Mouse (Mus musculus) megakaryocyte progenitor cell, adult 5-6 weeks (primary cell): ENCODE measurements around the gene Appbp2. TPM values are rescaled to one million over a fixed set of nuclear protein-coding genes. Genes with fewer than 3 reads are reported as not detected.

Experiments
- ATAC-seq: replicated peaks from 2 replicates; pipeline ENCODE4 v1.8.0; 2016; ENCODE audit warnings: mild to moderate bottlenecking, moderate TSS enrichment, inconsistent platforms; ENCODE audit not compliant: poor library complexity
- total RNA-seq, 2 experiments: library from RNA; stranded (forward) in 1 of 2; stranded (reverse) in 1 of 2; fragments of 157-497, 149-512 nt in 1 of 2; fragments of 200-1000 nt in 1 of 2; gene quantifications; 2 replicates each; pipeline versions ENCODE4 v1.2.3 to v1.2.4; 2015 to 2017

The Appbp2 gene
- total RNA-seq, 2 experiments from 2014 or later: 21.3 to 34.1 TPM

GRCm38 (mm10) chr11:85233676-85234210 lies 1.2 kb downstream of the Appbp2 start:
- ATAC-seq: no peak

GRCm38 (mm10) chr11:85223248-85223647 lies 11.7 kb downstream of the Appbp2 start:
- ATAC-seq: no peak

- no peak for ATAC-seq
Observed at GRCm38 (mm10) chr11:85222561-85222960, 12.4 kb downstream of the Appbp2 start.

GRCm38 (mm10) chr11:85219014-85219413 lies 15.9 kb downstream of the Appbp2 start:
- no peak for ATAC-seq

- ATAC-seq: no peak
Observed at GRCm38 (mm10) chr11:85214679-85215078, 20.3 kb downstream of the Appbp2 start.

GRCm38 (mm10) chr11:85213215-85213614 lies 21.7 kb downstream of the Appbp2 start:
- ATAC-seq: no peak

GRCm38 (mm10) chr11:85211151-85211550 lies 23.8 kb downstream of the Appbp2 start:
- ATAC-seq: no peak

- ATAC-seq: no peak
Observed at GRCm38 (mm10) chr11:85206231-85206630, 28.7 kb downstream of the Appbp2 start.

GRCm38 (mm10) chr11:85198906-85199305 lies 36.0 kb downstream of the Appbp2 start:
- ATAC-seq: no peak

GRCm38 (mm10) chr11:85196046-85196445 lies 38.9 kb downstream of the Appbp2 start:
- no peak for ATAC-seq

GRCm38 (mm10) chr11:85194206-85194605 lies 40.7 kb downstream of the Appbp2 start:
- ATAC-seq: no peak

GRCm38 (mm10) chr11:85190741-85191140 lies 44.2 kb downstream of the Appbp2 start:
- no peak for ATAC-seq

GRCm38 (mm10) chr11:85189110-85189509 lies 45.8 kb downstream of the Appbp2 start:
- ATAC-seq: peak; percentile 70

- ATAC-seq: no peak
Observed at GRCm38 (mm10) chr11:85184839-85185238, 50.1 kb downstream of the Appbp2 start.

- peak; percentile 67 for ATAC-seq
Observed at GRCm38 (mm10) chr11:85184082-85184481, 50.8 kb downstream of the Appbp2 start.

- peak; percentile 17 for ATAC-seq
Observed at GRCm38 (mm10) chr11:85183284-85183779, 51.6 kb downstream of the Appbp2 start.

GRCm38 (mm10) chr11:85182617-85183283 lies 52.2 kb downstream of the Appbp2 start:
- ATAC-seq: peak; percentile 95

GRCm38 (mm10) chr11:85178413-85178812 lies 56.5 kb downstream of the Appbp2 start:
- ATAC-seq: no peak

- ATAC-seq: no peak
Observed at GRCm38 (mm10) chr11:85177761-85178160, 57.2 kb downstream of the Appbp2 start.

- no peak for ATAC-seq
Observed at GRCm38 (mm10) chr11:85175941-85176340, 59.0 kb downstream of the Appbp2 start.

- ATAC-seq: no peak
Observed at GRCm38 (mm10) chr11:85170833-85171232, 64.1 kb downstream of the Appbp2 start.

- ATAC-seq: peak; percentile 100
Observed at GRCm38 (mm10) chr11:85170058-85170740, 64.7 kb downstream of the Appbp2 start, which contains the start of gene 1700125H20Rik. TSS of gene 1700125H20Rik (plus strand) at chr11:85170404.
